Mouse (Mus musculus): Measurements from ENCODE around the gene Snd1.

GRCm38 (mm10) chr6:28970711-28971110, 495.8 kb downstream of the Snd1 start:
- no peak for TF ChIP-seq GATA1 (IDR thresholded peaks at IDR 0.05; ENCODE audit: borderline replicate concordance, low read length)
- no peak for TF ChIP-seq FLI1 (IDR thresholded peaks at IDR 0.05; ENCODE audit: low read length)
